Mouse (Mus musculus): ENCODE results near the gene Tmem254b. TPM values are rescaled to one million over a fixed set of nuclear protein-coding genes. Genes with fewer than 3 reads are reported as not detected.
"Not testable (repeated sequence)": the region's sequence is repeated elsewhere in the genome, so short reads cannot be mapped to it uniquely, and the experiment has no call there.

The Tmem254b gene
- polyA plus RNA-seq (2015; fragmentation: Nextera tagmentation; extraction: Ambion mirVana), result 30.1 and 31.2 TPM in 2 replicates

- not testable (repeated sequence) for H3K4me3 ChIP-seq; H3K27me3 ChIP-seq; H3K27ac ChIP-seq; H3K9me3 ChIP-seq; H3K4me2 ChIP-seq (replicated peaks); H3K9ac ChIP-seq; H3K36me3 ChIP-seq; H3K4me1 ChIP-seq
- ATAC-seq (ENCODE audit: low FRiP score, low read depth), result peak; percentile 51; the same call in 1 of the 2 replicates
- no CpG with 5 or more reads among the region's 10 CpGs for whole genome bisulfite sequencing
Observed at GRCm38 (mm10) chr14:26206926-26207247, at the start of gene Tmem254b. Gene Tmem254b, minus strand, starts transcription at chr14:26207041.

DNA sequence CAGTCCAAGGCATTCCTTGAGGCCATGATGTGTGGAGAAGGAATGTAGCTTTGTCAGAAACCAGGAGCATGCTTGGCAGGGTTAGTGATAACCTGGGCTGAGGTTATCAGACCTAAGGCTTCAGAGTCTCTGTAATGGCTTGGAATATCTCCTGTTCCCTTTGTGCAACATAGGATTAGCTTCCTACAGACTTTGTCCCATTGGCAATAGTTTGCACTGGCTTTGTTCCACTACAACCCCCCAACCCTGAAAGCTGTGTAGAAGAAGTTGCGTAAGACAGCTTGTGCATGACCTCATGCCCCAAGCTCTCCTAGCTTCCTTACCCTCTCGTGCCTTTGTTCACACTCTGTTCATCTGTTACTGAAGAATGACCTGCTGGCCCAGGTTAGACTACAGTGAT, 30.3 kb upstream of the Tmem254b start:
- ATAC-seq (ENCODE audit: low FRiP score, low read depth); H3K36me3 ChIP-seq; H3K9ac ChIP-seq; H3K4me3 ChIP-seq; H3K27ac ChIP-seq; H3K4me2 ChIP-seq (replicated peaks); H3K9me3 ChIP-seq; H3K27me3 ChIP-seq; H3K4me1 ChIP-seq: not testable (repeated sequence)
- WGBS, result no CpG with 5 or more reads among the region's 2 CpGs

- H3K4me3 ChIP-seq; H3K27ac ChIP-seq; H3K36me3 ChIP-seq; H3K9ac ChIP-seq; H3K4me1 ChIP-seq; H3K4me2 ChIP-seq (replicated peaks); ATAC-seq (ENCODE audit: low FRiP score, low read depth); H3K27me3 ChIP-seq; H3K9me3 ChIP-seq: not testable (repeated sequence)
- no CpG with 5 or more reads among the region's 5 CpGs for WGBS
Observed at GRCm38 (mm10) chr14:26216233-26217000, 9.6 kb upstream of the Tmem254b start.

GRCm38 (mm10) chr14:26206197-26206925, 480 bp downstream of the Tmem254b start:
- WGBS, result no CpG with 5 or more reads among the region's 44 CpGs
- H3K27me3 ChIP-seq; H3K4me2 ChIP-seq (replicated peaks); H3K4me1 ChIP-seq; H3K9ac ChIP-seq; H3K4me3 ChIP-seq; H3K36me3 ChIP-seq; H3K27ac ChIP-seq; H3K9me3 ChIP-seq: not testable (repeated sequence)
- peak; percentile 64; the same call in 1 of the 2 replicates for ATAC-seq (ENCODE audit: low FRiP score, low read depth)

DNA sequence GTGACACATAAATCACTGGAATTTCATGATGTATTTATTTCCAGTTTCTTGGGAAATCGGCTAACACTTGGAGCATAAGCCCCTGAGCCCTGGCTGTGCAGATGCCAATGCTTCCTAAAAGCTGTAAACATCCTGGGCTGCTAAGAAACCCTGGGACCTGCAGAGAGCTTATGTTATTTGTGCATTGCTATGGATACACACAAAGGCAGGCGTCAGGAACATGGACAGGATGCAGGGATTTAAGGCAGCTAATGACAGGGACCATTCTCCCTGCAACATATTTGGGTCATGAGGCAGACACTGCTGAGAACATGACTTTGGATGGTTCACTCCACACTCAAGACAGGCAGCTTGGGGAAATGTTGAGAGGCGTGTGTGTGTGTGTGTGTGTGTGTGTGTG, 9.0 kb downstream of the Tmem254b start:
- not testable (repeated sequence) for ATAC-seq (ENCODE audit: low FRiP score, low read depth)

DNA sequence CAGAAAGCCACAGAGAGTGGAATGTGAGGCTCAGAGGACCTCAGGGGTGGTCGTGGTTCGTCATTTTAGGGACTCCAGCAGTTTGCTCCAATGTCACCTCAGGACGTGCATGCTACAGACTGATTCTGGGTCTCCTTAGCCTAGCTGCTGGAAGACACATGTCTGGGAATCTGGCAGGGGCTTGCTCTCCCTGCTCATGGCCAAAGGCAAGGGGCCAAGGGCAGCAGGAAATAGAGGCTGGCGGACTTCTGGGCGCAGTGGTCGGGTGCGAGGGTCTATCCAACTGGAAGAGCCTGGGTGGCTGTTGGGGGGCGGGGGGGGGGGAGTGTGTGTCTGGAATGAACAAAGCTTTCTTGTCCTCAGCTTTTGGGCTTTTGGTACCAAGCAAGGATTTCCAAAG, 18.5 kb downstream of the Tmem254b start:
- H3K9ac ChIP-seq; H3K4me3 ChIP-seq; H3K9me3 ChIP-seq; H3K27me3 ChIP-seq; H3K36me3 ChIP-seq; H3K4me1 ChIP-seq; ATAC-seq (ENCODE audit: low FRiP score, low read depth); H3K4me2 ChIP-seq (replicated peaks); H3K27ac ChIP-seq: not testable (repeated sequence)
- WGBS, result no CpG with 5 or more reads among the region's 8 CpGs

More for the DNA sequence above, 9.0 kb downstream of the Tmem254b start:
- not testable (repeated sequence) for H3K36me3 ChIP-seq; H3K4me2 ChIP-seq (replicated peaks); H3K4me1 ChIP-seq; H3K27me3 ChIP-seq; H3K4me3 ChIP-seq; H3K27ac ChIP-seq; H3K9ac ChIP-seq; H3K9me3 ChIP-seq
- no CpG with 5 or more reads among the region's 3 CpGs for WGBS

GRCm38 (mm10) chr14:26186638-26187037, 20.2 kb downstream of the Tmem254b start:
- not testable (repeated sequence) for H3K4me2 ChIP-seq (replicated peaks); H3K4me3 ChIP-seq; H3K27ac ChIP-seq; H3K9ac ChIP-seq; H3K36me3 ChIP-seq; ATAC-seq (ENCODE audit: low FRiP score, low read depth); H3K4me1 ChIP-seq; H3K9me3 ChIP-seq; H3K27me3 ChIP-seq
- no CpG with 5 or more reads among the region's 9 CpGs for WGBS

DNA sequence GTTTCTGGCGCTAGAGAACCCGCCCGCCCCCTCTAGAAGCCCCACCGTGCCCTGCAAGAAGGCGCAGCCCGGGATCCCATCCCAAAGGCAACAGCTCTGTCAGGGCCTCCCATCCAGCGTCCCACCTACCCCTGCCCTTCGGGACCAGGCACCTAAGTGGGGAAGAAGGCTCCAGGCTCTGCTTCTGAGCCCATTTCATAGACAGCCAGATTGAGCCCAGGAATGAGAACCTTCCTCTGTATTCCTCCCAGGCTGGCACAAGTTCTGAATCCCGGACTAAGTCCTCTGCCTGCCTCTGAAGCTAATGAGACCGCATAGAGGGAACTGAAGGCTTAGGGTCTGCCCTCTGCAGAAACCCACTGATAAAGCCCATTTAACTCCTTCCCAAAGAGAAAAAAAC, 24.5 kb downstream of the Tmem254b start, which contains the start of gene Plac9b:
Gene Plac9b (minus strand): TSS at position 101 of the 400 bp plus-strand sequence.
- ATAC-seq (ENCODE audit: low FRiP score, low read depth); H3K9me3 ChIP-seq; H3K4me2 ChIP-seq (replicated peaks); H3K9ac ChIP-seq; H3K4me1 ChIP-seq; H3K27ac ChIP-seq; H3K36me3 ChIP-seq; H3K27me3 ChIP-seq; H3K4me3 ChIP-seq: not testable (repeated sequence)
- no CpG with 5 or more reads among the region's 10 CpGs for WGBS

DNA sequence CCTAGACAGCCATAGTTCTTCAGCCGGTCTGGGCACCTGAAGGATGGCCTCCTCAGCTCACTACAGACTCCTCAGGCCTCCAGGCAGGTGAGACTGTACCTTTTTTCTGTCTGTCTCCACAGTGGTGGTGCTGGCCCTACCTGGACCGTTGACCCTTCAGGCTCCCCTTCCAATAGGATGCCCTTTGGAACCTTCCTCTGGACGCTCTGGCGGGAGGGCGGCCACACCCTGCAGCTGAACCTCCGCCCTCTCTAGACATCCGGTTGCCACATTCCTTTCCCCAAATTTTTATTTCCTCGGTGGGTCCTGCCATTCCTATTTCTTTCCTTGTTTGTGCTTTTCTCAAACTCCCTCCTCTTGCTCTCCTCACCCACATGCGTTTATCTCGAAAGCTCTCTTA, 25.2 kb downstream of the Tmem254b start:
- ATAC-seq (ENCODE audit: low FRiP score, low read depth); H3K27me3 ChIP-seq; H3K4me3 ChIP-seq; H3K9me3 ChIP-seq; H3K9ac ChIP-seq; H3K36me3 ChIP-seq; H3K27ac ChIP-seq; H3K4me1 ChIP-seq; H3K4me2 ChIP-seq (replicated peaks): not testable (repeated sequence)
- WGBS, result no CpG with 5 or more reads among the region's 10 CpGs

DNA sequence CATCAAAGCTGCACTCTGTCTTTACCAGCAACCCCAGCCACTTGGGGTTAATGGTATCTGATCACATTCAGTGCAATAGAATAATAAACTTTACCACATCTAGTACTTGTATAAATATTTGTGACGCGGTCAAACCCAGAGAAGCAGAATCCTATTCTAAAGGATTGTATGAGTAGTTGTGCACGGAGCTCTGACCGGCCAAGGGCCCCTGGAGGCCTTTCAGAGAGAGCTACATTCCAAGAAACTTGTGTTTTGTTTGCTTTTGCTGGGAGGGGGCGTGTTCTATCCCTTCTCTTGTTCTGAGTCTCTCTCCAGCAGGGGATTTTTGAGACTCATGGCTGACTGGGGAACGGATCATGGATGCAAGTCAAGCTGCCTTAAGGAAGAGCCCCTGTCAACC, 31.8 kb downstream of the Tmem254b start:
- not testable (repeated sequence) for H3K27me3 ChIP-seq; H3K4me2 ChIP-seq (replicated peaks); H3K36me3 ChIP-seq; H3K4me3 ChIP-seq; H3K4me1 ChIP-seq; H3K9ac ChIP-seq; H3K27ac ChIP-seq; H3K9me3 ChIP-seq; ATAC-seq (ENCODE audit: low FRiP score, low read depth)
- no CpG with 5 or more reads among the region's 6 CpGs for WGBS

GRCm38 (mm10) chr14:26173955-26174354, 32.9 kb downstream of the Tmem254b start:
- not testable (repeated sequence) for H3K27me3 ChIP-seq; H3K27ac ChIP-seq; H3K36me3 ChIP-seq; H3K9me3 ChIP-seq; H3K4me2 ChIP-seq (replicated peaks); H3K4me3 ChIP-seq; ATAC-seq (ENCODE audit: low FRiP score, low read depth); H3K4me1 ChIP-seq; H3K9ac ChIP-seq
- no CpG with 5 or more reads among the region's 3 CpGs for WGBS

- H3K9ac ChIP-seq; H3K36me3 ChIP-seq; ATAC-seq (ENCODE audit: low FRiP score, low read depth); H3K4me3 ChIP-seq; H3K4me1 ChIP-seq; H3K9me3 ChIP-seq; H3K27ac ChIP-seq; H3K27me3 ChIP-seq; H3K4me2 ChIP-seq (replicated peaks): not testable (repeated sequence)
- WGBS, result no CpG with 5 or more reads among the region's 12 CpGs
Observed at GRCm38 (mm10) chr14:26165266-26165665, 41.6 kb downstream of the Tmem254b start.

GRCm38 (mm10) chr14:26162423-26162822, 44.4 kb downstream of the Tmem254b start:
- not testable (repeated sequence) for H3K9me3 ChIP-seq; H3K4me2 ChIP-seq (replicated peaks); H3K36me3 ChIP-seq; ATAC-seq (ENCODE audit: low FRiP score, low read depth); H3K4me1 ChIP-seq; H3K27me3 ChIP-seq; H3K9ac ChIP-seq; H3K4me3 ChIP-seq; H3K27ac ChIP-seq
- WGBS, result no CpG with 5 or more reads among the region's 5 CpGs
